Mouse (Mus musculus): ENCODE data around the gene Utp3. TPM values are rescaled to one million over a fixed set of nuclear protein-coding genes. Genes with fewer than 3 reads are reported as not detected.
"Not testable (repeated sequence)": the region's sequence is repeated elsewhere in the genome, so short reads cannot be mapped to it uniquely, and the experiment has no call there.

Gene Utp3
- polyA plus RNA-seq, 1 experiment, result 8.4 TPM

DNA sequence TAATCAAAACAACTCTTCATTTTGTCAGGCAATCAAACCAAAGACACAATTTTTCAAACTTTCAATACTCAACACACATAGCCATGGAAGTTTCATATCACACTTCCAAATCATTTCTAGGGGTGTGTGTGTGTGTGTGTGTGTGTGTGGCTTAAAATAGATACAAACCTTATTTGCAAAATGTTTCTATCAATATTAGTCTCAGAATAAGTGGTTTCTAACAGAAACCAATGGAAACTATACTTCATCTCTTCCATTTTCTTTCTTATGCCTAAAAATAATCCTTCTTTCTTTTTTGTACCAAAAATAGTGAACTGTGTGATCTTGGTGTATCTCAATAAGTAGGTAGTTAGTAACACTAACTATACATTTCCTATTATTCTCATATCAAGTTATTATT is 13.4 kb upstream of the Utp3 start:
- TF ChIP-seq CTCF (IDR thresholded peaks at IDR 0.05; ENCODE audit: control insufficient read depth, insufficient read depth, insufficient replicate concordance, low read depth, low read length), result no peak
- no peak for TF ChIP-seq POLR2A (IDR thresholded peaks at IDR 0.05; ENCODE audit: control insufficient read depth, low read depth, low read length)
- Histone ChIP-seq H3K36me3 (ENCODE audit: control insufficient read depth, insufficient read depth, low read length) (no peaks in the 10 kb centered on the region), H3K4me3 (ENCODE audit: control insufficient read depth, low read depth, low read length) (no peak overlapping the region), H3K27me3 (ENCODE audit: control insufficient read depth, insufficient read depth, low read length) (no peaks in the 10 kb centered on the region), H3K4me1 (ENCODE audit: control insufficient read depth, insufficient read depth, low read length) (no peaks in the 10 kb centered on the region), H3K27ac (ENCODE audit: control insufficient read depth, insufficient read depth, low read depth, low read length) (no peak overlapping the region)

DNA sequence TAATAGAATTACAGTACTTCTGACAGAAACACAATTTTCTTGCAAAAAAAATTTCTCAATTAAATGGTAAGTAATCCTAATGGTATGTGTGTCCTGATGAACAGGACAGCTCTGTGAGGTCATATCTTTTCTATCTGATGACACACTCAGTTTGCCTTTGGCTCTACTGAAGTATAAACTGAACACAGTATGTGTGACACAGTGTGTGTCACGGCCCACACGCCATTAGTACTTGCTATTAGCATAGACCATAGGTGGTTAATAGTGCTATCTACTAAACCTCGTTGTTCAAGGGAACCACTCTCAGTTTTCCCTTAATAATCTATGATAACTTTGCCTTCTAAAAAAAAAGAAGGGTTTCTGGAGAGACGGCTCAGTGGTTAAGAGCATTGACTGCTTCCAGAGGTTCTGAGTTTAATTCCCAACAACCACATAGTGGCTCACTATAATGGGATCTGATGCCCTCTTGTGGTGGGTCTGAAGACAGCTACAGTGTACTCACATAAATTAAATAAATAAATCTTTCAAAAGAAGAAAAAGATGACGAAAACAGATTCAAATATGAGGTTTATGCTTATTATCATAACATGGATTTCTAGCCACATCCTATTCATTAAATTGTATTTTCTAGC is 11.5 kb upstream of the Utp3 start:
- H3K36me3 ChIP-seq (ENCODE audit: control insufficient read depth, insufficient read depth, low read length), result no peaks in the 10 kb centered on the region

GRCm38 (mm10) chr5:88544411-88544810 is 9.9 kb upstream of the Utp3 start:
- not testable (repeated sequence) for H3K27me3 ChIP-seq (ENCODE audit: control insufficient read depth, insufficient read depth, low read length); H3K4me1 ChIP-seq (ENCODE audit: control insufficient read depth, insufficient read depth, low read length); H3K4me3 ChIP-seq (ENCODE audit: control insufficient read depth, low read depth, low read length); H3K36me3 ChIP-seq (ENCODE audit: control insufficient read depth, insufficient read depth, low read length); H3K27ac ChIP-seq (ENCODE audit: control insufficient read depth, insufficient read depth, low read depth, low read length)

More for the DNA sequence above, 11.5 kb upstream of the Utp3 start:
- H3K27me3 ChIP-seq (ENCODE audit: control insufficient read depth, insufficient read depth, low read length), result no peaks in the 10 kb centered on the region
- no peak overlapping the region for H3K27ac ChIP-seq (ENCODE audit: control insufficient read depth, insufficient read depth, low read depth, low read length)
- TF ChIP-seq CTCF (IDR thresholded peaks at IDR 0.05; ENCODE audit: control insufficient read depth, insufficient read depth, insufficient replicate concordance, low read depth, low read length), result no peak
- no peak for TF ChIP-seq POLR2A (IDR thresholded peaks at IDR 0.05; ENCODE audit: control insufficient read depth, low read depth, low read length)
- no peaks in the 10 kb centered on the region for H3K4me1 ChIP-seq (ENCODE audit: control insufficient read depth, insufficient read depth, low read length)
- no peak overlapping the region for H3K4me3 ChIP-seq (ENCODE audit: control insufficient read depth, low read depth, low read length)

- H3K4me3 ChIP-seq (ENCODE audit: control insufficient read depth, low read depth, low read length), result no peak overlapping the region
- H3K27ac ChIP-seq (ENCODE audit: control insufficient read depth, insufficient read depth, low read depth, low read length), result no peak overlapping the region
- no peaks in the 10 kb centered on the region for H3K4me1 ChIP-seq (ENCODE audit: control insufficient read depth, insufficient read depth, low read length)
- no peaks in the 10 kb centered on the region for H3K27me3 ChIP-seq (ENCODE audit: control insufficient read depth, insufficient read depth, low read length)
- TF ChIP-seq CTCF (IDR thresholded peaks at IDR 0.05; ENCODE audit: control insufficient read depth, insufficient read depth, insufficient replicate concordance, low read depth, low read length) (no peak), POLR2A (IDR thresholded peaks at IDR 0.05; ENCODE audit: control insufficient read depth, low read depth, low read length) (no peak)
- no peaks in the 10 kb centered on the region for H3K36me3 ChIP-seq (ENCODE audit: control insufficient read depth, insufficient read depth, low read length)
These were observed 8.7 kb upstream of the Utp3 start for GRCm38 (mm10) chr5:88545536-88545935.

DNA sequence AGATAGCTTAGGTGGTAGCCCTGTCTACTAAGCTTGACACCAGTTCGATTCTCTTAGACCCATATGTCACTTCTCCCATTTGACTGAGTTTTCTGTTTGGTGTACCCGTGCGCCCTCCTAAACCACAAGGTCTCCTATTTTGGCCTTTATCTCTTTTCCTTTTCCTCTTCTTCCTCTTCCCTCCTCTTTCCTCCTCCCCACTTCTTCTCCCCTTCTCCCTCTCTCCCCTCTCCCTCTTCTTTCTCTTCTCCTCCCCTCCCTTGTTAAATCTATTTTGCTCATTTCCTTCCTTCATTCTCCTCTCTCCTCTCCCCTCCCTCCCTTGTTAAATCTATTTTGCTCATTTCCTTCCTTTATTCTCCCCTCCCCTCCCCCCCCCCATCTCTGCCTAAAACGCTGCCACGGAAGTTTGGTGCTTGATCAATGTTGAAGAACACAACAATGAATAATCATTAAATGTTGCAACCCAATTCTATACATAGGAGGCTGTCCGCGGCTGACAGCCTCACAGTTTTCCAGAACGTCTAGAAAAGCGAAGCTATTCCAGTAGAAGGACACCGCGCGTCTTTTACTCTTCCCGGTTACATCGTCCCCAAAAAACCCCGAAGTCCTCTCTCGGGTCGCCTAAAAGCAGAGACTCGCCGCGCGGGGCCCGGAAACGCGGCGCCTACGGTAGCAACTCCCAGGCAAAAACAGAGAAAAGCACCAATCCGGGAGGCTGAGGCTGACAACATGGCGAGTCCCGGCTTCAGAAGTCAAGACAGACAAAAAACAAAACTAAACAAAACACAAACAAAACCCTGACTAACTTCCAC is 784 bp upstream of the Utp3 start:
- Histone ChIP-seq H3K27ac (ENCODE audit: control insufficient read depth, insufficient read depth, low read depth, low read length) (peak overlapping the region; percentile 93), H3K4me1 (ENCODE audit: control insufficient read depth, insufficient read depth, low read length) (peaks cover 5% of the 10 kb centered on the region), H3K27me3 (ENCODE audit: control insufficient read depth, insufficient read depth, low read length) (no peaks in the 10 kb centered on the region), H3K4me3 (ENCODE audit: control insufficient read depth, low read depth, low read length) (peak overlapping the region; percentile 92), H3K36me3 (ENCODE audit: control insufficient read depth, insufficient read depth, low read length) (no peaks in the 10 kb centered on the region)
- TF ChIP-seq POLR2A (IDR thresholded peaks at IDR 0.05; ENCODE audit: control insufficient read depth, low read depth, low read length) (no peak), CTCF (IDR thresholded peaks at IDR 0.05; ENCODE audit: control insufficient read depth, insufficient read depth, insufficient replicate concordance, low read depth, low read length) (no peak)

DNA sequence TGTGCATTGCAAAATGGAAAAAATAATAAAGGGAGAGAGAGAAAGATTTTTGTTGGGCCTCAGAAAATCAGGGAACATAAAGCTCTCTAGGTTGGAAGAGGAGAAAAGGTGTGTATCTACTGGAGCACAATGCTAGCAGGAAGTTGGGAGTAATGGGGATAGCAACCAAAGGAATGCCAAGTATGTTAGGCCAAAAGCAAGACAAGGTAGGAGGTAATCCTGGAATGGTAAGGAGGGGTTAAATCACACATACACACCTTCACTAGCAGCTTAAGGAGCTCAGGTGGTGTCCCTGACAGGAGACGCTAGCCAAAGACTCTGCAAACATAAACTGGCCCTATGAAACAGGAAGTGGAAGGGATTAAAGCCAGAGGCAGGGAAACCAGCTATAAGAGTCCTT is 4.7 kb downstream of the Utp3 start:
- H3K27ac ChIP-seq (ENCODE audit: control insufficient read depth, insufficient read depth, low read depth, low read length), result no peak overlapping the region
- no peaks in the 10 kb centered on the region for H3K27me3 ChIP-seq (ENCODE audit: control insufficient read depth, insufficient read depth, low read length)
- TF ChIP-seq CTCF (IDR thresholded peaks at IDR 0.05; ENCODE audit: control insufficient read depth, insufficient read depth, insufficient replicate concordance, low read depth, low read length) (no peak), POLR2A (IDR thresholded peaks at IDR 0.05; ENCODE audit: control insufficient read depth, low read depth, low read length) (no peak)
- peaks cover 7% of the 10 kb centered on the region for H3K4me1 ChIP-seq (ENCODE audit: control insufficient read depth, insufficient read depth, low read length)
- no peak overlapping the region for H3K4me3 ChIP-seq (ENCODE audit: control insufficient read depth, low read depth, low read length)
- H3K36me3 ChIP-seq (ENCODE audit: control insufficient read depth, insufficient read depth, low read length), result no peaks in the 10 kb centered on the region

DNA sequence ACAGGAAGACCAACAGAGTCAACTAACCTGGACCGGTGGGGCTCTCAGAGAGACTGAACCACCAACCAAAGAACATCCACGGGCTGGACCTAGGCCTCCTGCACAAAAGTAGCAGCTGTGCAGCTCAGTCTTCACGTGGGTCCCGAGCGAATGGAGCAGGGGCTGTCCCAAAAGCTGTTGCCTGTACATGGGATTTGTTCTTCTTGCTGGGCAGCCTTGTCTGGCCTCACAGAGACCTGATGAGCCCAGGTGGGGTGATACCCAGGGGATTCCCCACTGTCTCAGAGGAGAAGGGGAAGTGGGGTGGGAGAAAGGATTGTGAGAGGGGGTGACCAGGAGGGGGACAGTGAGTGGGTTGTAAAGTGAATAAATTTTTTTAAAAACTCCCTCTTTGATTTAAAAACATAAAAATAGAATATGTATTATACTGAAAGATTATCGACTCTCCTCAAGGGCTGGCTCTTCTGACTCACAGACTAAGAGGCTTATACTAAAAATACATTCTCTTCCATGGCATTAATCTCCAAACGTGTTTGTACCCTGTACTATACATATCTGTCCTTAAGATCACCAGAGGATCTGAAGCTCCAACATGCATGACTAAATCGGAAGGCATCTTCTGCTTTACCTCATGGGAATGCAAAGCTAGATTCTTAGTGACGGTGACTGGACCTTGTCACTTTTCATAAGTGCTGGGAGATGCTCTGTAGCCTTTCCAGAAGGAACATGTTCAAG is 7.0 kb downstream of the Utp3 start:
- Histone ChIP-seq H3K4me3 (ENCODE audit: control insufficient read depth, low read depth, low read length) (no peak overlapping the region), H3K4me1 (ENCODE audit: control insufficient read depth, insufficient read depth, low read length) (peaks cover 4% of the 10 kb centered on the region), H3K27ac (ENCODE audit: control insufficient read depth, insufficient read depth, low read depth, low read length) (no peak overlapping the region), H3K36me3 (ENCODE audit: control insufficient read depth, insufficient read depth, low read length) (no peaks in the 10 kb centered on the region), H3K27me3 (ENCODE audit: control insufficient read depth, insufficient read depth, low read length) (no peaks in the 10 kb centered on the region)
- TF ChIP-seq POLR2A (IDR thresholded peaks at IDR 0.05; ENCODE audit: control insufficient read depth, low read depth, low read length) (no peak), CTCF (IDR thresholded peaks at IDR 0.05; ENCODE audit: control insufficient read depth, insufficient read depth, insufficient replicate concordance, low read depth, low read length) (no peak)
